Mouse (Mus musculus): ENCODE results near the gene Mgat3.

Gene Mgat3

GRCm38 (mm10) chr15:80259406-80260045, 86.0 kb downstream of the Mgat3 start:
- DNase-seq (ENCODE audit: low read depth, low spot score), result no peak

- DNase-seq (ENCODE audit: low read depth, low spot score), result peak; percentile 73
These were observed 87.2 kb downstream of the Mgat3 start for GRCm38 (mm10) chr15:80260677-80261076.

- no peak for DNase-seq (ENCODE audit: low read depth, low spot score)
These were observed 87.6 kb downstream of the Mgat3 start for GRCm38 (mm10) chr15:80261100-80261499.

- DNase-seq (ENCODE audit: low read depth, low spot score), result peak; percentile 86
These were observed 90.4 kb downstream of the Mgat3 start, which contains the start of gene Rps19bp1 for GRCm38 (mm10) chr15:80263610-80264575. Rps19bp1 (minus strand) TSS chr15:80264315.

Data from c-Kit-negative CD71-positive TER-119-positive erythroid progenitor cells, embryonic 14.5 days (primary cell).